Mouse (Mus musculus) layer of hippocampus, adult 2 months (tissue): ENCODE results near the gene Sigmar1. TPM values are rescaled to one million over a fixed set of nuclear protein-coding genes. Genes with fewer than 3 reads are reported as not detected.
"Not testable (repeated sequence)": the region's sequence is repeated elsewhere in the genome, so short reads cannot be mapped to it uniquely, and the experiment has no call there.

Experiments used
- DNase-seq, 2 experiments: peaks; one replicate each; pipeline ENCODE4 v3.0.0; 2022; ENCODE audit warnings: low spot score in 2 of 2
- H3K27ac ChIP-seq: fragments of 200-600 bp; 2 replicates; pipeline ENCODE4 v1.8.1; 2022
- H3K4me3 ChIP-seq: fragments of 200-600 bp; 2 replicates; pipeline ENCODE4 v1.8.1; 2022; ENCODE audit warnings: mild to moderate bottlenecking
- CTCF ChIP-seq: fragments of 200-600 bp; conservative IDR thresholded peaks from 2 replicates; pipeline ENCODE4 v1.8.1; 2022; ENCODE audit warnings: antibody characterized with exemption, mild to moderate bottlenecking, moderate library complexity
- total RNA-seq, 2 experiments: library from RNA; stranded (reverse); gene quantifications; 2 replicates each; pipeline ENCODE4 v1.2.3; 2021

The Sigmar1 gene
- total RNA-seq, 2 experiments from 2014 or later = 40.4 to 42.9 TPM

GRCm38 (mm10) chr4:41696930-41697841 is 58.8 kb downstream of the Sigmar1 start, which contains the start of gene Cntfr:
Gene Cntfr (minus strand): TSS chr4:41697089.
- TF ChIP-seq CTCF = peak; percentile 73
- H3K4me3 ChIP-seq = not testable (repeated sequence)
- DNase-seq = peak; percentile 78 to 89
- peak within 1 kb of the TSS; percentile 77; the same call in 1 of the 2 replicates for H3K27ac ChIP-seq

- not testable (repeated sequence) for H3K27ac ChIP-seq, DNase-seq, H3K4me3 ChIP-seq
Observed at GRCm38 (mm10) chr4:41696452-41696851, 59.5 kb downstream of the Sigmar1 start.

GRCm38 (mm10) chr4:41695800-41696199 is 60.2 kb downstream of the Sigmar1 start:
- not testable (repeated sequence) for DNase-seq, H3K4me3 ChIP-seq
- H3K27ac ChIP-seq = peak overlapping the region; percentile 77; the same call in 1 of the 2 replicates

GRCm38 (mm10) chr4:41693511-41693910 is 62.4 kb downstream of the Sigmar1 start:
- DNase-seq, H3K27ac ChIP-seq, H3K4me3 ChIP-seq: not testable (repeated sequence)

- not testable (repeated sequence) for H3K4me3 ChIP-seq, H3K27ac ChIP-seq, DNase-seq
Observed at GRCm38 (mm10) chr4:41690014-41690413, 65.9 kb downstream of the Sigmar1 start.

GRCm38 (mm10) chr4:41688562-41688961 is 67.4 kb downstream of the Sigmar1 start:
- not testable (repeated sequence) for DNase-seq, H3K27ac ChIP-seq, H3K4me3 ChIP-seq

Other genes with a start within 250 kb of the Sigmar1 start
- 1 to 10 TPM; 4.5 to 6.1 TPM for gene 1110017D15Rik, start 238.8 kb downstream of the Sigmar1 start, total RNA-seq
- gene Fam219a, start 186.6 kb downstream of the Sigmar1 start, total RNA-seq = 100 to 1,000 TPM; 153 to 157 TPM
- 1 to 10 TPM; 7.7 to 8.3 TPM for gene Dnaic1, start 186.4 kb downstream of the Sigmar1 start, total RNA-seq
- 10 to 100 TPM; 59.7 to 62.0 TPM for gene Enho, start 115.8 kb downstream of the Sigmar1 start, total RNA-seq
- 10 to 100 TPM; 96.5 to 98.8 TPM for gene Cntfr, start 59.1 kb downstream of the Sigmar1 start, total RNA-seq
- gene Il11ra1, start 56.2 kb downstream of the Sigmar1 start, total RNA-seq = 10 to 100 TPM; 39.1 to 43.3 TPM
- gene Rpp25l, start 42.6 kb downstream of the Sigmar1 start, total RNA-seq = 10 to 100 TPM; 29.4 to 31.0 TPM
- 100 to 1,000 TPM; 136 to 153 TPM for gene Dctn3, start 33.0 kb downstream of the Sigmar1 start, total RNA-seq
- gene Arid3c, start 25.0 kb downstream of the Sigmar1 start, total RNA-seq = not detected
- 10 to 100 TPM; 52.1 to 67.7 TPM for gene Galt, start 929 bp downstream of the Sigmar1 start, total RNA-seq
- gene Ccl27a, start 18.1 kb upstream of the Sigmar1 start, total RNA-seq = 100 to 1,000 TPM; 140 to 143 TPM
- gene Gm21541, start 147.5 kb upstream of the Sigmar1 start, total RNA-seq = not detected
- gene Gm20878, start 185.4 kb upstream of the Sigmar1 start, total RNA-seq = 10 to 100 TPM; 19.2 to 19.4 TPM
- gene Fam205a4, start 209.9 kb upstream of the Sigmar1 start, total RNA-seq = 1 to 10 TPM; 1.5 to 1.9 TPM